Mouse (Mus musculus): ENCODE measurements at regions not wholly inside any gene's neighbourhood (a gene's known extent, or its start where the extent isn't known, plus 50 kb on each side); places are given as distances from the start of the nearest gene placed in this dataset.
A peak's percentile ranks its signal among the peaks of the same experiment; 100 is the strongest.
"Not testable (repeated sequence)": the region's sequence is repeated elsewhere in the genome, so short reads cannot be mapped to it uniquely, and the experiment has no call there.

GRCm38 (mm10) chr12:79988401-79989358 is 124.1 kb downstream of the Zfp36l1 start:
- Histone ChIP-seq H3K27ac (peak overlapping the region; percentile 92), H3K9ac (peak overlapping the region; percentile 49), H3K36me3 (no peaks in the 10 kb centered on the region), H3K27me3 (no peaks in the 10 kb centered on the region; the same call in 1 of the 2 replicates), H3K9me3 (replicated peaks) (no peaks in the 10 kb centered on the region), H3K4me3 (replicated peaks) (no peak overlapping the region), H3K4me1 (replicated peaks) (peaks cover 83% of the 10 kb centered on the region), H3K4me2 (peak overlapping the region; percentile 35)
- DNase-seq (peak; percentile 62), ATAC-seq (ENCODE audit: low read depth) (peak; percentile 92)
- 27% methylated on average over 11 of the region's 11 CpGs for WGBS (ENCODE audit: insufficient replicate concordance)

- 32% methylated on average over 9 of the region's 9 CpGs for WGBS (ENCODE audit: insufficient replicate concordance)
- H3K9me3 ChIP-seq (replicated peaks): no peaks in the 10 kb centered on the region
- ATAC-seq (ENCODE audit: low read depth) (no peak), DNase-seq (no peak)
- no peak overlapping the region for H3K4me3 ChIP-seq (replicated peaks)
- peak overlapping the region; percentile 31; the same call in 1 of the 2 replicates for H3K9ac ChIP-seq
- H3K4me1 ChIP-seq (replicated peaks): peaks cover 94% of the 10 kb centered on the region
- no peaks in the 10 kb centered on the region for H3K36me3 ChIP-seq
- no peak overlapping the region for H3K4me2 ChIP-seq
- H3K27ac ChIP-seq: peak overlapping the region; percentile 92
- no peaks in the 10 kb centered on the region for H3K27me3 ChIP-seq
Observed at GRCm38 (mm10) chr12:79986241-79986976, 126.4 kb downstream of the Zfp36l1 start.

- peak; percentile 63 for ATAC-seq (ENCODE audit: low read depth)
- Histone ChIP-seq H3K4me3 (replicated peaks) (no peak overlapping the region), H3K4me2 (no peak overlapping the region), H3K27me3 (no peaks in the 10 kb centered on the region), H3K9ac (no peak overlapping the region), H3K9me3 (replicated peaks) (no peaks in the 10 kb centered on the region), H3K27ac (peak overlapping the region; percentile 79), H3K36me3 (no peaks in the 10 kb centered on the region), H3K4me1 (replicated peaks) (peaks cover 97% of the 10 kb centered on the region)
- 33% methylated on average over 5 of the region's 5 CpGs for WGBS (ENCODE audit: insufficient replicate concordance)
- DNase-seq: peak; percentile 46
Observed at GRCm38 (mm10) chr12:79984985-79985747, 127.6 kb downstream of the Zfp36l1 start.

- Histone ChIP-seq H3K9ac (0 out of 2 replicates have a peak overlapping the region, but pooled peaks have one; percentile 2), H3K27ac (peak overlapping the region; percentile 79), H3K9me3 (replicated peaks) (no peaks in the 10 kb centered on the region), H3K4me1 (replicated peaks) (peaks cover 87% of the 10 kb centered on the region), H3K4me2 (no peak overlapping the region), H3K36me3 (no peaks in the 10 kb centered on the region), H3K27me3 (no peaks in the 10 kb centered on the region), H3K4me3 (replicated peaks) (no peak overlapping the region)
- WGBS (ENCODE audit: insufficient replicate concordance): 55% methylated on average over 10 of the region's 10 CpGs
- ATAC-seq (ENCODE audit: low read depth) (no peak), DNase-seq (no peak)
Observed at GRCm38 (mm10) chr12:79984025-79984790, 128.6 kb downstream of the Zfp36l1 start.

GRCm38 (mm10) chr12:79983232-79983631 is 129.6 kb downstream of the Zfp36l1 start:
- Histone ChIP-seq H3K4me2 (no peak overlapping the region), H3K27ac (peak overlapping the region; percentile 56), H3K9me3 (replicated peaks) (no peaks in the 10 kb centered on the region), H3K36me3 (no peaks in the 10 kb centered on the region), H3K9ac (no peak overlapping the region), H3K4me3 (replicated peaks) (no peak overlapping the region), H3K27me3 (no peaks in the 10 kb centered on the region), H3K4me1 (replicated peaks) (peaks cover 77% of the 10 kb centered on the region)
- ATAC-seq (ENCODE audit: low read depth) (no peak; the same call in 1 of the 2 replicates), DNase-seq (no peak)
- WGBS (ENCODE audit: insufficient replicate concordance): 22% methylated on average over 6 of the region's 6 CpGs

- not testable (repeated sequence) for ATAC-seq (ENCODE audit: low read depth)
- peaks cover 70% of the 10 kb centered on the region for H3K4me1 ChIP-seq (replicated peaks)
Observed at GRCm38 (mm10) chr12:79982497-79982896, 130.3 kb downstream of the Zfp36l1 start.

GRCm38 (mm10) chr12:79980711-79981110 is 132.1 kb downstream of the Zfp36l1 start:
- peak overlapping the region; percentile 54 for H3K27ac ChIP-seq
- WGBS (ENCODE audit: insufficient replicate concordance): 19% methylated on average over 4 of the region's 4 CpGs
- no peak for DNase-seq
- no peak overlapping the region for H3K4me3 ChIP-seq (replicated peaks)
- H3K36me3 ChIP-seq: no peaks in the 10 kb centered on the region
- H3K4me1 ChIP-seq (replicated peaks): peaks cover 52% of the 10 kb centered on the region
- no peak overlapping the region for H3K9ac ChIP-seq
- ATAC-seq (ENCODE audit: low read depth): no peak
- no peaks in the 10 kb centered on the region for H3K27me3 ChIP-seq
- H3K9me3 ChIP-seq (replicated peaks): no peaks in the 10 kb centered on the region
- H3K4me2 ChIP-seq: no peak overlapping the region

More at GRCm38 (mm10) chr12:79982497-79982896, 130.3 kb downstream of the Zfp36l1 start:
- H3K4me2 ChIP-seq; H3K36me3 ChIP-seq; H3K9ac ChIP-seq; H3K27me3 ChIP-seq; H3K4me3 ChIP-seq (replicated peaks); H3K27ac ChIP-seq; H3K9me3 ChIP-seq (replicated peaks); DNase-seq: not testable (repeated sequence)
- 39% methylated on average over 1 of the region's 1 CpGs for WGBS (ENCODE audit: insufficient replicate concordance)

GRCm38 (mm10) chr12:79977136-79977535 is 135.7 kb downstream of the Zfp36l1 start:
- no peak overlapping the region for H3K27ac ChIP-seq
- no peak for ATAC-seq (ENCODE audit: low read depth)
- WGBS (ENCODE audit: insufficient replicate concordance): 76% methylated on average over 3 of the region's 3 CpGs

GRCm38 (mm10) chr12:79975466-79976239 is 137.2 kb downstream of the Zfp36l1 start:
- Histone ChIP-seq H3K4me2 (no peak overlapping the region), H3K27me3 (no peaks in the 10 kb centered on the region), H3K36me3 (no peaks in the 10 kb centered on the region), H3K9ac (no peak overlapping the region), H3K27ac (no peak overlapping the region), H3K9me3 (replicated peaks) (no peaks in the 10 kb centered on the region), H3K4me3 (replicated peaks) (no peak overlapping the region), H3K4me1 (replicated peaks) (peaks cover 21% of the 10 kb centered on the region)
- DNase-seq (no peak), ATAC-seq (ENCODE audit: low read depth) (no peak)
- 70% methylated on average over 9 of the region's 9 CpGs for WGBS (ENCODE audit: insufficient replicate concordance)

More at GRCm38 (mm10) chr12:79977136-79977535, 135.7 kb downstream of the Zfp36l1 start:
- Histone ChIP-seq H3K4me2 (no peak overlapping the region), H3K4me1 (replicated peaks) (peaks cover 20% of the 10 kb centered on the region), H3K4me3 (replicated peaks) (no peak overlapping the region), H3K9ac (no peak overlapping the region), H3K27me3 (no peaks in the 10 kb centered on the region), H3K36me3 (no peaks in the 10 kb centered on the region), H3K9me3 (replicated peaks) (no peaks in the 10 kb centered on the region)
- DNase-seq: no peak

- peaks cover 23% of the 10 kb centered on the region for H3K4me1 ChIP-seq (replicated peaks)
- H3K36me3 ChIP-seq: no peaks in the 10 kb centered on the region
- no peak overlapping the region for H3K4me2 ChIP-seq
- no peaks in the 10 kb centered on the region for H3K9me3 ChIP-seq (replicated peaks)
- no peaks in the 10 kb centered on the region for H3K27me3 ChIP-seq
- DNase-seq (no peak), ATAC-seq (ENCODE audit: low read depth) (no peak)
- WGBS (ENCODE audit: insufficient replicate concordance): 82% methylated on average over 6 of the region's 6 CpGs
- H3K9ac ChIP-seq: no peak overlapping the region
- H3K4me3 ChIP-seq (replicated peaks): no peak overlapping the region
- peak overlapping the region; percentile 36; the same call in 1 of the 2 replicates for H3K27ac ChIP-seq
Observed at GRCm38 (mm10) chr12:79975050-79975449, 137.8 kb downstream of the Zfp36l1 start.
